Mouse (Mus musculus) MEL (cell line): Measurements from ENCODE around the gene H2-Ob.

Experiments
- CHD1 ChIP-seq: IDR thresholded peaks from 2 replicates; pipeline ENCODE4 v1.6.1; 2012; ENCODE audit warnings: low read depth, mild to moderate bottlenecking, inconsistent platforms, low read length, improper control_type of control experiment
- CHD2 ChIP-seq: IDR thresholded peaks from 2 replicates; pipeline ENCODE4 v1.6.1; 2011; ENCODE audit warnings: low read length, improper control_type of control experiment
- CTCF ChIP-seq, 3 experiments: IDR thresholded peaks in 2 of 3; conservative IDR thresholded peaks in 1 of 3; 2 replicates each; pipeline ENCODE4 v1.5.1; 2011 to 2012; ENCODE audit warnings: low read length in 3 of 3, low read depth in 2 of 3, mild to moderate bottlenecking in 2 of 3, improper control_type of control experiment in 1 of 3, inconsistent platforms in 1 of 3, mixed read lengths in 1 of 3, moderate library complexity in 1 of 3; ENCODE audit not compliant: control insufficient read depth in 1 of 3, insufficient read depth in 1 of 3, poor library complexity in 1 of 3, severe bottlenecking in 1 of 3
- EP300 ChIP-seq, 2 experiments: IDR thresholded peaks; 2 replicates each; pipeline ENCODE4 v1.6.1; 2011; ENCODE audit warnings: improper control_type of control experiment in 2 of 2, low read length in 2 of 2, low read depth in 1 of 2, mild to moderate bottlenecking in 1 of 2
- MAFK ChIP-seq: IDR thresholded peaks from 2 replicates; pipeline ENCODE4 v1.6.1; 2011; ENCODE audit warnings: low read depth, mild to moderate bottlenecking, low read length, improper control_type of control experiment, borderline replicate concordance
- MYB ChIP-seq: IDR thresholded peaks from 2 replicates; pipeline ENCODE4 v1.6.1; 2011; ENCODE audit warnings: mild to moderate bottlenecking, low read depth, low read length, improper control_type of control experiment
- SMC3 ChIP-seq: IDR thresholded peaks from 2 replicates; pipeline ENCODE4 v1.6.1; 2011; ENCODE audit warnings: low read depth, low read length, improper control_type of control experiment
- TAL1 ChIP-seq: IDR thresholded peaks from 2 replicates; pipeline ENCODE4 v1.6.1; 2012; ENCODE audit warnings: mild to moderate bottlenecking, inconsistent platforms, low read length, moderate library complexity, mixed read lengths
- TCF12 ChIP-seq: IDR thresholded peaks from 2 replicates; pipeline ENCODE4 v1.6.1; 2014; ENCODE audit warnings: low read depth, mild to moderate bottlenecking, inconsistent platforms, low read length, improper control_type of control experiment, moderate library complexity
- ZC3H11A ChIP-seq: IDR thresholded peaks from 2 replicates; pipeline ENCODE4 v1.6.1; 2012; ENCODE audit warnings: low read depth, mild to moderate bottlenecking, inconsistent platforms, low read length, improper control_type of control experiment

- TF ChIP-seq EP300 (IDR thresholded peaks at IDR 0.05; ENCODE audit: low read depth in 1 of 2, low read length in 2 of 2), result no peak
- no peak for TF ChIP-seq TCF12
- TF ChIP-seq CTCF (IDR thresholded peaks at IDR 0.05 in 2 of 3, conservative IDR thresholded peaks at IDR 0.05 in 1 of 3; ENCODE audit: control insufficient read depth in 1 of 3, insufficient read depth in 1 of 3, low read depth in 2 of 3, low read length in 3 of 3, poor library complexity in 1 of 3, severe bottlenecking in 1 of 3), result no peak
- TF ChIP-seq CHD2, result no peak
- TF ChIP-seq TAL1, result no peak
- no peak for TF ChIP-seq ZC3H11A
- no peak for TF ChIP-seq MYB
- TF ChIP-seq CHD1, result no peak
- TF ChIP-seq MAFK, result no peak
- no peak for TF ChIP-seq SMC3
Measured at GRCm38 (mm10) chr17:34260551-34260950, 21.8 kb downstream of the H2-Ob start.
